Mouse (Mus musculus) forelimb bud, embryonic 11.5 days (tissue): Measurements from ENCODE around the gene Pin1rt1.

Experiments used
- DNase-seq: peaks from one replicate; pipeline ENCODE4 v3.0.0-alpha.2; 2012; ENCODE audit warnings: low read depth, low spot score

Gene Pin1rt1

GRCm38 (mm10) chr2:104716279-104716678 lies at the start of gene Pin1rt1:
Gene Pin1rt1, minus strand, starts transcription at chr2:104716379.
- DNase-seq = no peak

DNA sequence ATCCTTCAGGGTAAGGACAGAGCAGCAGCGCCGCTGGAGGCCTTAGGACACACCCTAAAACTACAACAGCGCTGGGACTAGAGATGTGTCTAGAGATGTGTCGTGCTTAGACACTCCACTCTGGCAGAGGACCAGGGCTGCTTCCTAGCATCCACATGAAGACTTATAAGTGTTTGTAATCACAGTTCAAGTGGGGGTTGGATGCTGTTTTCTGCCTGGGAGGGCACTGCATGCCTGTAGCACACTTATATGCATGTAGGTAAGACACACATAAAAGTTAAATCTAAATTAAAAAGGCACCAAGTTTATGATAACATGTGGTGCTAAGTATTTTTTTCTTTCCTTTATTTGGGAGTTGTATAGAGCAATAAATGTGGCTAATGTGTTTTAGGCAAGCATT lies 47.8 kb upstream of the Pin1rt1 start:
- DNase-seq = no peak

DNA sequence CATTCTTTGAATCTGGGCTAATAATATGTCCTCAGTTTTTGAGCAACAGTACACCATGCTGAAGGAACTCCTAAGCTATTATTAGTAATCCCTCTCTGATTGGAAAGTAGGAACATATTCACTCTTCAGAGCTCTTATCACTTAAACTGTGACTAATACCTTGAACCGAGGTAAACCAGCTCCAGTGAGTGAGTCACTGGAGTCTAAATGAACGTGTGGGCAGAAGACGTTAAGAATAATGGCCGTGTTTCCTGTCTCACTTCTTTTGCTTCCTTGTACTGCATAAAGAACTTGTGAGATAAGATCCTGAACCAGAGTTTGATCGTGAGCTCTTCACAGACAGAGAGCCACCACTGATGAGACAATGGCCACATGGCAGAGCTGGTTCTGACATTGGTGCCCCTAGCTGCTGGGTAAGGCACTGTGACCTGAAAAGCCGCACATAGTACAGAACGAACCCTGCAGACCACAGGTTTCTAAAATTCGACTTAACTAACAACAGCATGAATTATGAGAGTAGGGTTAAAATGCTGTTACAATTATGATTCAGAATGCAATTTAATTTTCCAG lies 47.0 kb upstream of the Pin1rt1 start:
- no peak for DNase-seq

- DNase-seq = no peak
These were observed 34.4 kb upstream of the Pin1rt1 start for GRCm38 (mm10) chr2:104750611-104751010.

DNA sequence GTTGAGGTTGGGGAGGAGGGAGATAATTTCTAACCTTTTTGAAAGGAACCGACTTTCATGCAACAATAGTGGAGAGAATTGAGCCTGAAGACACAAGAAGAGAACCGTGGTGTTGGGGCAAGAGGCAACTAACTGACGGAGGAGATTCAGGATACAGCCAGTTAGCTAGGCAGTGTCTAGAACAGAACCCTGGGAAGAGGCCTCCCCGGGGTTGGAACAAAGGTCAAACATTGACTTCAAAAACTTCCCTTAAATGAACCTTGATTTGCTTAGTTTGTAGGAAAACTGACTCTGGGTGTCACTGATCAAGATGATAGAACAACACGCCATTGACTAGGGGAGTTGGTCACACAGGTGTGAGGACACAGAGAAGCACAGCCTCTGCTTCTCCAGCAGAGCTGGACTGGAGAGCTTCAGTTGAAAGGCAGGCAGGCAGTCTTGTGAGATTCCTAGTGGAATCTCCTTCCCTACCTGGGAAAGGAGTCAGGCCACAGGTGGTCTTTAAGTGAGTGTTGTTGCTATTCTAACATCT lies 32.5 kb upstream of the Pin1rt1 start:
- no peak for DNase-seq

DNA sequence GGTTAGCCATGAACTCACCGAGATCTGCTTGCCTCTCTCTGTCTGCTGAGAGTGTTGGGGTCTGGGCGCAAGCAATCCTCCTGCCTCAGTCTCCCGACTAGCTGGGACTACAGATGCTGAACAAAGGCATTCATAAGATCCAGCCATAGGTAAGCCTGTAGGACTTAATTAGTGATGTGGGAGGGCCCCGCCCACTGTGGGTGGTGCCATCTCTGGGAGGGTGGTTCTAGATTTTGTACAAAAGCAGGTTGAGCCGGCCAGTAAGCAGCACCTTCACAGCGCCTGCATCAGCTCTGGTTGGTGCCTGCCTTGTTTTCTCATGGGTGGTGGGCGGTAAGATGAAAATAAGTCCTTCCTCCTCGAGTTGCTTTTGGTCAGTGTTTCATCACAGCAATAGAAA lies 30.1 kb upstream of the Pin1rt1 start:
- no peak for DNase-seq

GRCm38 (mm10) chr2:104743971-104744370 lies 27.8 kb upstream of the Pin1rt1 start:
- no peak for DNase-seq

GRCm38 (mm10) chr2:104743160-104743559 lies 27.0 kb upstream of the Pin1rt1 start:
- DNase-seq = no peak

DNA sequence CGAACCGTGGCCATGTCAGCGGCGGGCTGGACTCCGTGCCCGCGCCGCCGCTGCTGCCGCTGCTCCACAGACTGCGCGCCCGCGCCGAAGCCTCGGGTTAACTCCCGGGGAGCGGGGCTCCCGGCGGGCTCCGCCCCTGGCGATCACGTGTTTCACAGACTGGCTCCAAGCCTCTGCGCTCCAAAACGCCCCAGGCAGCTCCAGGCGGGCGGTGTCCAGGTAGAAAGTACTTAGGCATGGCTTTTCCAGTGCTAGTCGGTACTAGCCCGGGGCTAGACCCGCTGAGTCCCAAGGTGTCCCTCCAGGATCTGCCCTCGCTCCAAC lies 26.5 kb upstream of the Pin1rt1 start, which contains the start of gene Depdc7:
Gene Depdc7, minus strand, starts transcription at position 138 of the 324 bp plus-strand sequence.
- DNase-seq = peak; percentile 88

- no peak for DNase-seq
These were observed 25.9 kb upstream of the Pin1rt1 start for GRCm38 (mm10) chr2:104741896-104742740.

GRCm38 (mm10) chr2:104741015-104741758 lies 25.0 kb upstream of the Pin1rt1 start:
- no peak for DNase-seq

GRCm38 (mm10) chr2:104740248-104740949 lies 24.2 kb upstream of the Pin1rt1 start:
- no peak for DNase-seq

- DNase-seq = no peak
These were observed 23.5 kb upstream of the Pin1rt1 start for GRCm38 (mm10) chr2:104739691-104740090.

DNA sequence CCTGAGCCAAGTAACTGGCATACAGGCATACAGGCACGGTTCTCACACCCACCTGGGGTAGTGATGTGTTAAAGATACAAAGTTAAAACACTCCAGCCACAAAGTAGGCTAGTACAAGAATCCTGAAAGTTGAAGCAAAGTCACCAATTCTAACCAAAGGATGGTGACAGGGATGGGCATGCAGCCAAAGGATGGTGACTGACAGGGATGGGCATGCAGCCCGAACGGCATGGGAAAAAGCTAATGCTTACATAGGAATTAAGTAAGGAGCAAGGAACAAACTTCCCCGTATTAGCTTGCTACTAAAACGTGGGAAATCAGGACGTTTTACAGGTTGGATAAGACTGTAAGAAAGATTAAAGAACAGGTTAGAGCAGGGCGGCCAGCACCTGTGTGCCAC lies 20.1 kb upstream of the Pin1rt1 start:
- DNase-seq = no peak

DNA sequence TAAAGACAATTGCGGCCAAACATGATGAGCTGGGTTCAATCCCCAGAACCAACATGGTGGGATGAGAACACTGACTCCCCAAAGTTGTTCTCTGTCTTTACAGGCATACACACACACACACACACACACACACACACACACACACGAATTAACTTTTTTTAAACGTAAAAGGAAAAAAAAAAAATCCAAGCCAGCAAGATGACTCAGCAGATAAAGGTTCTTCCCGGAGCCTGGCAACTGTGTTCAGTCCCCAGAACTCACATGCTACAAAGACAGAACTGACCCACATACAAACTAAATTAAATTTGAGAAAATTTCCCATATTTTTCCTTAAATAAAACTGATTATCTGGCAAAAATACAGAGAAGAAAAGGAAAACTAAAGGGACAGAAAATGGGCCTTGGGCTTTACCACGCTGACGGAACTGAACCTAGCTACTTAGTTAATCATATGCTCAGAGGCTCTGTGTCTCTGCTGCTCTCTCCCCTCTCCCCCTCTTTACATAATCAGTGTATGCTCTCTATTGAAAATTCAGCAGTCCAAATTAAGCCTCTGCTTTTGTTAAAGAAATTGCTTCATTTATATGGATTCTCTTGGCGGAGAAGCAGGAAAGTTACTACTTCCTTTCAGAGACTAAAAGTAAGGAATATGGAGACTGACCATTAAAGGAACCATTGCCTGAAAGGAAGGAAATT lies 16.5 kb upstream of the Pin1rt1 start:
- no peak for DNase-seq

- DNase-seq = no peak
These were observed 15.9 kb upstream of the Pin1rt1 start for GRCm38 (mm10) chr2:104732033-104732444.

DNA sequence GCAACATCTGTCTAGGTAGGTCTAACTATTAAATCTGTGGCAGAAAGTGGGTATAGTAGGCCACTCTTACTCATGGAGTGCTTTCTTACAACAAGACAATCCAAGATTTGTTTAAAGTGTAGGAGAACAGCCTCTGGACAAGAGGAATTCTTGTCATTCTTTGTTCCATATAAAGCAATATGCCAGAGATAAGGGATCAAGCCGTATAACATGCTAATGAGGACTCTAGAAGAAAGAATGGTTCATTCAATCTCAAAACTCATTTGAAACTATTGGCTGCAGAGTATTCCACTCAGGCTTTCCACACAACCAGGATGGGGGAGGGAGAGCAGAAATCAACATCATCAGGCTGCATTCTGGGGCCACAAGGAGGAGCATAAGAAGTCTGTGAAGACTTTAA lies 11.2 kb upstream of the Pin1rt1 start:
- DNase-seq = no peak

GRCm38 (mm10) chr2:104722021-104722420 lies 5.8 kb upstream of the Pin1rt1 start:
- DNase-seq = no peak

DNA sequence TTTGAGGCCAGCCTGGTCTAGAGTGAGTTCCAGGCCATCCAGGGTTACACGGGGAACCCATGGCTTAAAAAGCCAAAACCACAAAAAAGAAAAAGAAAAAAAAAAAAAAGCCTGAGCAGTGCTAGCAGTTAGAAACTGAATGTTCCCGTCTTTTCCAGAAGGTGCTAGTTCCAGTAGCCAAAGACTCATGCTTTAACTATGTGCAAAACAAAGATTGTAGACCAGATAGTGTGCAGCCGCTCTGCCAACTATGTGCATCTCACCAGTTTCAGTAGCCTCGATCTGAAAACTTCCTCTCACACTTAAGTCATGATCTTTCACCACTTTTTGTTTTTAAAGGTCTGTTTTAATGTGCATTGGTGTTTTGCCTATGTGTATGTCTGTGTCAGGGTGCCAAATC lies 1.6 kb upstream of the Pin1rt1 start:
- DNase-seq = no peak

DNA sequence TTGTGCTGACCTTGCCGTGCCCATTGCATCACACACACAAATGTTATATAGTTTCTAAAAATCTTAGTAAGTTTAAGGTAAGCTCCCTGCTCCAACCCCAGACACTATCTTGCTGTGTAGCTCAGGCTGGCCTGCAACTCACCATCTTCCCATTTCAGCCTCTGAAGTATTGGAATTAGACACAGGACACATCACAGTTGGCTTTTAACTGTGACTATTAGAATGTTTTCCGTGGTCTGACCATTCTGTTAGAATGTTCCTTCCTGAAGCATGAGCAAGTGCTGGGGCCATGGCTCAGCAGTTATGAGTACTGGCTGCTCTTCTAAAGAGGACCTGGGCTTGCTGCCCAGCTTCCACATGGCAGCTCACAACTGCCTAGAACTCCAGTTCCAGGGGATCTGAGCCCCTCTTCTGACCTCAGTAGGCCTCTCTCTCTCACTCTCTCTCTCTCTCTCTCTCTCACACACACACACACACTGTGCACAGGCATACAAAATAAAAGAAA lies 1.1 kb upstream of the Pin1rt1 start:
- no peak for DNase-seq

DNA sequence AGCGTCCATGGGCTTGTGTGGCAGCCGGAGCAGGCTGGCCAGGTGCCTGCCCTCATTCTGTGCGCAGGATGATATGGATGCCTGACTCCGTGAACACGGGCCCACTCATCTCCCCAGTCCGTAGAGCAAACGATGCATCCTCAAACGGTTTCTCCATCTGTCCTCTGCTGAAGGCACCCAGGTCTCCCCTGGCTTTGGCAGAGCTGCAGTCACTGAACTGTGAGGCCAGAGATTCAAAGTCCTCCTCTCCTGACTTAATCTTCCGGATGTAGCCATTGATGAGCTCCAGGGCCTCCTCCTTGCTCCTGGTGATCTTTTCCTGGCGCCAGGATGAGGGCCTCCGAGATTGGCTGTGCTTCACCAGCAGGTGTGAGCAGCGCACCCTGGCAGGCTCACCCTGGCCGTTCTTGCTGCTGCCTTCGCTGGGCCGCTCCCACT lies 1.9 kb downstream of the Pin1rt1 start:
- no peak for DNase-seq
